Mouse (Mus musculus): ENCODE results near the gene Spg7. TPM values are rescaled to one million over a fixed set of nuclear protein-coding genes. Genes with fewer than 3 reads are reported as not detected.

Spg7 gene
- polyA plus RNA-seq, 1 experiment from 2014 or later: 22.7 TPM

GRCm38 (mm10) chr8:123071176-123071575 lies 8.4 kb downstream of the Spg7 start:
- H3K9me3 ChIP-seq (ENCODE audit: low read length): no peaks in the 10 kb centered on the region
- no peak overlapping the region for H3K27ac ChIP-seq (ENCODE audit: low read length)
- H3K4me2 ChIP-seq (replicated peaks; ENCODE audit: low read depth, low read length): no peak overlapping the region
- no peaks in the 10 kb centered on the region for H3K27me3 ChIP-seq (replicated peaks; ENCODE audit: insufficient read depth, low read length)
- H3K4me1 ChIP-seq (ENCODE audit: insufficient read depth, low read depth, low read length): peaks cover 3% of the 10 kb centered on the region; the same call in 1 of the 2 replicates
- no peak overlapping the region for H3K9ac ChIP-seq (replicated peaks; ENCODE audit: low read depth)
- ATAC-seq (no peak), DNase-seq (ENCODE audit: low spot score) (no peak)
- no peak overlapping the region for H3K4me3 ChIP-seq (ENCODE audit: low read depth, low read length)
- no peak for TF ChIP-seq EP300 (IDR thresholded peaks at IDR 0.05)
- TF ChIP-seq CTCF (IDR thresholded peaks at IDR 0.05): no peak
- WGBS: 55% methylated on average over 4 of the region's 4 CpGs
- H3K36me3 ChIP-seq (ENCODE audit: insufficient read depth, low read length): no peaks in the 10 kb centered on the region

GRCm38 (mm10) chr8:123077213-123077612 lies 14.5 kb downstream of the Spg7 start:
- no peak for DNase-seq (ENCODE audit: low spot score)
- peaks cover 21% of the 10 kb centered on the region for H3K36me3 ChIP-seq (ENCODE audit: insufficient read depth, low read length)

GRCm38 (mm10) chr8:123082993-123083392 lies 20.3 kb downstream of the Spg7 start:
- WGBS: 90% methylated on average over 6 of the region's 6 CpGs
- Histone ChIP-seq H3K4me1 (ENCODE audit: insufficient read depth, low read depth, low read length) (no peaks in the 10 kb centered on the region), H3K36me3 (ENCODE audit: insufficient read depth, low read length) (peaks cover 29% of the 10 kb centered on the region), H3K4me2 (replicated peaks; ENCODE audit: low read depth, low read length) (no peak overlapping the region), H3K27ac (ENCODE audit: low read length) (no peak overlapping the region), H3K9ac (replicated peaks; ENCODE audit: low read depth) (no peak overlapping the region), H3K4me3 (ENCODE audit: low read depth, low read length) (no peak overlapping the region), H3K27me3 (replicated peaks; ENCODE audit: insufficient read depth, low read length) (no peaks in the 10 kb centered on the region), H3K9me3 (ENCODE audit: low read length) (no peaks in the 10 kb centered on the region)
- TF ChIP-seq CTCF (IDR thresholded peaks at IDR 0.05): no peak
- no peak for TF ChIP-seq EP300 (IDR thresholded peaks at IDR 0.05)
- ATAC-seq: no peak
- no peak for DNase-seq (ENCODE audit: low spot score)

More at GRCm38 (mm10) chr8:123077213-123077612, 14.5 kb downstream of the Spg7 start:
- no peak for ATAC-seq
- Histone ChIP-seq H3K9ac (replicated peaks; ENCODE audit: low read depth) (no peak overlapping the region), H3K4me3 (ENCODE audit: low read depth, low read length) (no peak overlapping the region), H3K27ac (ENCODE audit: low read length) (no peak overlapping the region), H3K27me3 (replicated peaks; ENCODE audit: insufficient read depth, low read length) (no peaks in the 10 kb centered on the region), H3K4me1 (ENCODE audit: insufficient read depth, low read depth, low read length) (no peaks in the 10 kb centered on the region), H3K4me2 (replicated peaks; ENCODE audit: low read depth, low read length) (no peak overlapping the region), H3K9me3 (ENCODE audit: low read length) (no peaks in the 10 kb centered on the region)
- TF ChIP-seq EP300 (IDR thresholded peaks at IDR 0.05): no peak
- no peak for TF ChIP-seq CTCF (IDR thresholded peaks at IDR 0.05)
- WGBS: 88% methylated on average over 6 of the region's 6 CpGs

DNA sequence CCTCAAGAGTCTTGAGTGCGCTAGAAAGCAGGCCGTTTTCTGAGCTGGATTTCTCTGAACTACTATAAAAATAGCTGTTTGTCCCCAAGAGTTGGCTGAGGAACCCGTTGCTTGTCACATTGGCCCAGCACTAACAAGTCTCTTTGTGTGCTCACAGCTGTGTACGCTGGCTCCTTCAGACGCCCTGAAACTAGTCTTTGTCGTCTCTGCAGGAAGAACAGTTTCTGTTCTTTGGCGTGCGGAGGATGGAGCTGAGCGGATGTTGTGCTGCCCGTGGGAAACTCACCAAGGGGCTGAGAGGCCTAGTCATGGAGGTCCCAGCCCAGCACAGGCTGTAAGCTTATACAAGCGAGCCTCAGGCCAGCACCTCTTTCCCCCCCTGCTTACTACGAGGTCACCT lies 20.9 kb downstream of the Spg7 start:
- DNase-seq (ENCODE audit: low spot score) (no peak), ATAC-seq (no peak)
- Histone ChIP-seq H3K4me2 (replicated peaks; ENCODE audit: low read depth, low read length) (no peak overlapping the region), H3K4me3 (ENCODE audit: low read depth, low read length) (no peak overlapping the region), H3K9ac (replicated peaks; ENCODE audit: low read depth) (no peak overlapping the region), H3K4me1 (ENCODE audit: insufficient read depth, low read depth, low read length) (no peaks in the 10 kb centered on the region), H3K27me3 (replicated peaks; ENCODE audit: insufficient read depth, low read length) (no peaks in the 10 kb centered on the region), H3K27ac (ENCODE audit: low read length) (no peak overlapping the region), H3K36me3 (ENCODE audit: insufficient read depth, low read length) (peaks cover 29% of the 10 kb centered on the region), H3K9me3 (ENCODE audit: low read length) (no peaks in the 10 kb centered on the region)
- TF ChIP-seq EP300 (IDR thresholded peaks at IDR 0.05): no peak
- no peak for TF ChIP-seq CTCF (IDR thresholded peaks at IDR 0.05)
- 85% methylated on average over 12 of the region's 12 CpGs for WGBS

DNA sequence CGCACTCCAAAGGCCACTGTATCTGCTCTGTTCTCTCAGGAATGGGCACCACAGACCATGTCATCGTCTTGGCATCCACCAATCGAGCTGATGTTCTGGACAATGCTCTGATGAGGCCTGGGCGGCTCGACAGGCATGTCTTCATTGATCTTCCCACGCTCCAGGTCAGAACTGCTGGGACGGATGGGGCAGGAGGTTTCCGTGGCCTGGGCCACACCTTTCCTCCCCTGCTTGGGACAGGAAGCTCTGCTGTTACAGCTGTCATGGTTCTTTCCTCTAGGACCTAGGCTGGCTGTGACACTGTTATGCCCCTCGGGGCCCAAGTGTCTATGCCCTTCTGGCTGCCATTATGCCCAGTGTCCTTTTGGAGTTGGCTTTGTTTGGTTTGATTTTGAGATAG lies 24.5 kb downstream of the Spg7 start:
- Histone ChIP-seq H3K36me3 (ENCODE audit: insufficient read depth, low read length) (peaks cover 26% of the 10 kb centered on the region; the same call in 1 of the 2 replicates), H3K27ac (ENCODE audit: low read length) (no peak overlapping the region), H3K4me3 (ENCODE audit: low read depth, low read length) (no peak overlapping the region), H3K9ac (replicated peaks; ENCODE audit: low read depth) (no peak overlapping the region), H3K27me3 (replicated peaks; ENCODE audit: insufficient read depth, low read length) (no peaks in the 10 kb centered on the region), H3K9me3 (ENCODE audit: low read length) (no peaks in the 10 kb centered on the region), H3K4me1 (ENCODE audit: insufficient read depth, low read depth, low read length) (no peaks in the 10 kb centered on the region), H3K4me2 (replicated peaks; ENCODE audit: low read depth, low read length) (no peak overlapping the region)
- TF ChIP-seq CTCF (IDR thresholded peaks at IDR 0.05): no peak
- no peak for TF ChIP-seq EP300 (IDR thresholded peaks at IDR 0.05)
- WGBS: 70% methylated on average over 9 of the region's 9 CpGs
- ATAC-seq (peak; percentile 61), DNase-seq (ENCODE audit: low spot score) (no peak)

- no peak overlapping the region for H3K4me2 ChIP-seq (replicated peaks; ENCODE audit: low read depth, low read length)
- WGBS: 90% methylated on average over 11 of the region's 11 CpGs
- ATAC-seq: no peak
- H3K4me1 ChIP-seq (ENCODE audit: insufficient read depth, low read depth, low read length): no peaks in the 10 kb centered on the region
- no peaks in the 10 kb centered on the region for H3K9me3 ChIP-seq (ENCODE audit: low read length)
- no peak overlapping the region for H3K27ac ChIP-seq (ENCODE audit: low read length)
- no peak for TF ChIP-seq CTCF (IDR thresholded peaks at IDR 0.05)
- no peak for TF ChIP-seq EP300 (IDR thresholded peaks at IDR 0.05)
- H3K27me3 ChIP-seq (replicated peaks; ENCODE audit: insufficient read depth, low read length): no peaks in the 10 kb centered on the region
- no peak for DNase-seq (ENCODE audit: low spot score)
- H3K9ac ChIP-seq (replicated peaks; ENCODE audit: low read depth): no peak overlapping the region
- peaks cover 8% of the 10 kb centered on the region; the same call in 1 of the 2 replicates for H3K36me3 ChIP-seq (ENCODE audit: insufficient read depth, low read length)
- H3K4me3 ChIP-seq (ENCODE audit: low read depth, low read length): no peak overlapping the region
Measured at GRCm38 (mm10) chr8:123097216-123097615, 34.5 kb downstream of the Spg7 start.
